Mouse (Mus musculus) kidney, adult 2 months (tissue): ENCODE measurements around the gene Rps15.

Experiments
- CTCF ChIP-seq: fragments of 200-500 bp; conservative IDR thresholded peaks from 2 replicates; pipeline ENCODE4 v1.5.1; 2011; ENCODE audit warnings: low read depth, mild to moderate bottlenecking, control low read depth, low read length, moderate library complexity, mixed read lengths; ENCODE audit not compliant: insufficient read depth, insufficient read length
- POLR2A ChIP-seq: fragments of 200-500 bp; IDR thresholded peaks from one replicate; pipeline ENCODE4 v1.6.1; 2011; ENCODE audit warnings: low read depth, low read length, control low read depth

GRCm38 (mm10) chr10:80329273-80330081, 37.2 kb downstream of the Rps15 start, which contains the start of the genes Pcsk4 and Reep6:
- TF ChIP-seq CTCF (no peak), POLR2A (no peak)
